Mouse (Mus musculus) lung, adult 2 months (tissue): Measurements from ENCODE around the gene Frs3.

Source experiments
- CTCF ChIP-seq: fragments of 200-500 bp; IDR thresholded peaks from 2 replicates; pipeline ENCODE4 v1.5.1; 2011; ENCODE audit warnings: mild to moderate bottlenecking, low read length, control low read depth; ENCODE audit not compliant: insufficient read depth
- POLR2A ChIP-seq: fragments of 200-500 bp; IDR thresholded peaks from 2 replicates; pipeline ENCODE4 v1.6.1; 2011; ENCODE audit warnings: low read depth, mild to moderate bottlenecking, control low read depth, low read length, borderline replicate concordance; ENCODE audit errors: extremely low read depth

- TF ChIP-seq CTCF (no peak), POLR2A (no peak)
Measured at GRCm38 (mm10) chr17:47693671-47694441, 5.0 kb downstream of the Frs3 start.
